Mouse (Mus musculus): ENCODE results near the gene Gbf1.
A peak's percentile ranks its signal among the peaks of the same experiment; 100 is the strongest.

The Gbf1 gene

GRCm38 (mm10) chr19:46314872-46315742 lies 162.8 kb downstream of the Gbf1 start:
- DNase-seq (ENCODE audit: low read depth, low spot score): no peak

- no peak for DNase-seq (ENCODE audit: low read depth, low spot score)
These were observed 163.7 kb downstream of the Gbf1 start for GRCm38 (mm10) chr19:46315752-46316610.

DNA sequence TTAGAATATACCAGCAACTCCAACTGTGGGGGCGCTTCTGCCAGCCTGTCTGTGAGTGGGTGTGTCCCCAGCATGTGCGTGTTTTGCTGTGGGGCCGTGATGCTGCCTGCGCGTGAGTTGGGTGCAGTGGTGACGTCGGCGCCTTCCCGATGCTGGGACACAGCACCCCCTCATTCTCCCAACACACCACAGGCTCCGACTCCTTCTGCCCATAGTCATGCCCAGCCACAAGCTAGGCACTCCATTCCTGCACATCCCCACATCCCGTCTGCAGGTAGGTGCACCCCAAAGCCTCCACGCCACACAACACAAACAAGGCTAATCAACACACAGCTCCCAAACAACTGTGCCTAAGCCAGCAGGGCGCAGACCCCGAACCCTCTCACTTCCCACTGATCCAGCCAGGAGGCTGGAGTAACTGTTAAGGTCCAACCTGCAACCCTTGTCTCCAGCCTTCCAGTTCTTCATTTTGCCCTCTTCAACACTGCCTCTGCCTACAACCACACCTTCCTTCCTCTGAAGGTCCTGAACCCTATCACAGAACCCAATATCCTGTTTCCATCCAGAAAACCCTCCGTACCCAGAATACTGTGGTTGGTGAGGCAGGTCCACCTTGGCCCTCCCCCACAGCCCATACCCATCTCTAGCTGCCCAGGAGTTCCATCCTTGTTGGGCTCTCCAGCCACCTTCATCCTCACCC lies 164.7 kb downstream of the Gbf1 start:
- no peak for DNase-seq (ENCODE audit: low read depth, low spot score)

DNA sequence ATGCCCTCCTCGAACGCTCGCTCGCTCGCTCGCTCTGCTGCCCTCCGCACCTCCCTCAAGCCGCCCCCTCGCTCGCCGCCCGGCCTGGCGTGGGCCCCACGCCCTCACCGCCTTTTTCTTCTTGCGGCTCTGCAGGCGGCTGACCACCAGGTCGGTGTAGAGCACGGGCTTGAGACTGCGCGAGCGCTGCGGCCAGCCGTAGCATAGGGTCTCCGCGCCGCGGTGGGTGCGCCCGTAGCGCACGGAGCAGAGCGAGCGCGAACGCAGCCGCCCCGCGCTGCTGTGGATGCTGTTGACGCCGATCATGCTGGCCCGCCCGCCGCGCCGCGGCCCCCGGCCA lies 165.2 kb downstream of the Gbf1 start:
- DNase-seq (ENCODE audit: low read depth, low spot score): no peak

DNA sequence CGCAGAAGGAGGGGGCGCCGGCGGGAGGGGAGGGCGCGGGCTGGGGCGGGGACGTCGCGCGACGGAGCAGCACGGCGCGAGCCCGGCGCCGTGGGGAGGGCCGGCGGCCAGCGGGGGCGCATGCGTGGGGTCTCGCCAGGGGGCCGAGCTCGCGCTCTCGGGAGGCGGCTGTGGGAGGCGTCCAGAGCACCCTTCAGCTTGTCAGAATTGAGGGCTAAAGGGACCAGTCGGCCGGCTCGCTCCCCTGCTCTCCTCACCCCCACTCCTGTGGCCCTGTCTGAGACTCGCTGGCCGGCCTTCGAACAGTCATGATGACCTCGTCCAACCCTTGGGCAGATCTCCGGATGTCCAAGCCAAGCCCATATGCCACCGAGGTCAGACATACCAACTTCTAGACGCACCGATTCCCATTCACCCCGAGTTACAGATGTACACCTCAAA lies 165.7 kb downstream of the Gbf1 start:
- no peak for DNase-seq (ENCODE audit: low read depth, low spot score)

- no peak for DNase-seq (ENCODE audit: low read depth, low spot score)
These were observed 166.5 kb downstream of the Gbf1 start for GRCm38 (mm10) chr19:46318586-46319378.

DNA sequence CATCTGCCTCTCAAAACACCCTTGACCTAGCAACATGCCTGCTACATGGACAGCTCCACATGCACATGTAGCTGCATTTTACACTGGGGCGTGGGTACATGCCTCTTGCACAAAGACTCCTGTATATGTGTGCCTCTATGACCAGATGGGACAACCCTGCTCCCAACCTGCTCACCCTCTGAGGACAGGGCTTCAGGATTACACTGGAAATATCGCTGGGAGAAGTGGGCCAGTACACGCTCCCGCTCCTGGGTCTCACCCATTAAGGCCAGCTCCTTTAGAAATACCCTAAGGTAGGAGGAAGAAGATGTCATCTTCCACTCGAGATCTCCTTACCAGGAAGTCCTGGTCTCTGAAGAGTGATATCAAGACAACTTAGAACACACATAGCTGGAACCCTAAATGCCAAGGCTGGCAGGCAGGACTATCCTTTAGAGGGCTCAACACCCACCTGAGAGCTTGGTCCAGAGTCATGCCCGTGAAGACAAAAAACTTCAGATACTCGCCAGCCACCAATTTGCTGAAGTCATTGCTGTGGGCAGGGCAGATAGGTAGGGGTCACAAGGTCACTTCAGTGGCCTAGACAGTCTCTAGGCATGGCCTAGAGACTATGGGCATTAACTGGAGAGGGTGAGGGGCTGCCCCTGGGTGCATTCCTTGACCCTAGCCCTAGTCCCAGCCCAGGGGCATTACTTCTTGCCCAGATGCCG lies 167.9 kb downstream of the Gbf1 start:
- no peak for DNase-seq (ENCODE audit: low read depth, low spot score)

GRCm38 (mm10) chr19:46321101-46321943 lies 169.0 kb downstream of the Gbf1 start:
- DNase-seq (ENCODE audit: low read depth, low spot score): peak; percentile 50

DNA sequence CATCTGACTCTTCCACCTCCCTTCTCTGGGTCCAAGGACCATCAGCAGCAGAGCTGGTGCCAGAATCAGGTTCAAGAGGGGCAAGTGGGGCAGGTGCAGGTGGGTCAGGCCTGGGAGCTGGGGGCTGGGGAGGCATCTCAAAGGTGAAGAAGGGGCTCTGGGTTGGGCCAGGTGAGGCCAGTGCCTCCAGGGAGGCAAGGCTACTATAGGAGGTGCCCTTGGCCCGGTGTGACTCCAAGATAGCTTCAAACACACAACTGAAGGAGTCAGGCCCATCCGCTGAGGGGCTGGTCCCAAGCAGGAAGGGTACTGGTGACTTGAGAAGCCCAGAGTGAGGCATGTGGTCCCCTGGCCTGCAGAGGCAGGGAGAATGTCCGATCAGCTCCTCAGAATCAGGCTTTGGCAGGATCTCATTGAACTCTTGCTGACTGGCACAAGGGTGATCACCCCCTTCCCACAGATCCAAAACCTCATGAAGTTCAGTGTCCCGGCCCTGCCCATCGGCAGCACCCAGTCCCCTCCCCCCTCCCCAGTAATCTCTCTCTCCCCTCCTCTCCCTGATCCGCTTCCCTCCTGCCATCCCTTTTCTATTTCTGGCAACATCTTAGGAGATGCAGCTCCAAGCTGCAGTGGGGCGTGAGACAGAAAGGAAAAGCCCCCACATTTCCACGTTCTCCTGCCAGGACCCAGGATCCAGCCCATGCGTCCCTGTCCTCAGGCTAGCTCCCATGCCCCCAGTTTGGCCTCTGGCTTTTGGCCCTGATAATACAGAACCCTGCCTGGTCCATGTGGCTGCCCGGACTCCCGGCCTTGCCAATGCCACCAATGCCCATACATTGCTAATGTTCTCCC lies 170.1 kb downstream of the Gbf1 start:
- no peak for DNase-seq (ENCODE audit: low read depth, low spot score)

DNA sequence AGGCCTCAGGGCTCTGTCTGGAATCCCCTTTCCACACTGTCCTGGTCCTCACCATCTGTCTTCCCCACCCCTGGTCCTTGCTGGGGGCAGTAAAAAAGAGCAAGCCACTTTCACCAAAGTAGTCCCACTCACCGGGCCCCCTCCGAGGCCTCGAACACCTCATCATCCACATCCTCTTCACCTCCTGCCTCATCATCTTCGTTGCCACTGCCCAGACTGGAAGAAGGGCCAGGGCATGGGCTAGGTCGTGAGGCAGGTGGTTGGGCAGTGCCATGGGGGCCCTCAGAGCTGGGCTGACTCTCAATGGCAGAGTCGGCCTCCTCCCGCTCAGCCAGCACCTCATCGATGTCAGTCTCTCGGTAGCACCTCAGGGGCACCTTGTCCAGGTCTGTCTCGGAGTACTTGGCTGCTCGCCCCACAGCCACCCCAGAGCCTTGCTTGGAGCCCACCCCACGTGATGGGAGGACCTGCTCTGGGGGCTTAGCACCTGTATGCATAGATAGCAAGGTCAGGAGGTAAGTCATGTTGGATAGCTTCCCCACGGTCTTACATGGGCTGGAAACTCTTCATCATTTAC lies 170.8 kb downstream of the Gbf1 start:
- DNase-seq (ENCODE audit: low read depth, low spot score): no peak

- DNase-seq (ENCODE audit: low read depth, low spot score): no peak
These were observed 171.4 kb downstream of the Gbf1 start for GRCm38 (mm10) chr19:46323716-46324115.

- DNase-seq (ENCODE audit: low read depth, low spot score): no peak
These were observed 172.1 kb downstream of the Gbf1 start for GRCm38 (mm10) chr19:46324366-46324765.

DNA sequence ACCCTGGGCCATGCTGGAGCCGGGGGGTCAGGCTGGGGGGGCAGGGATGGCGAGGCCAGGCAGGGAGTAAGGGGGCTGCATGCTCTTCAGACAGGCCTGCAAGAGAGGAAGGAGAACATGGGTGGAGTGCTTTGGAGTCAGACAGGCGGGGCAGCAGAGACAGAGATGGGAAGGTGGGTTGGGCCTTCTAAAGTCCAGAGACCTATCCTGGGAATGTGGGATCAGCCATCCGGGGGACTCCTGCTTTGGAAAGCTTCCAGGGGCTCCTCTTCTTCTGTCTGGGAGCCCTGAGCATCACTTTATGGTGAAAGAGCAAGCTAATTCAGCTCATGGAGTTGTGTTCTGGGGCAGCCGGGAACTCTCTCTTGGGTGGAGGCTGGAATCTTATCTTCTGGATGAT lies 172.6 kb downstream of the Gbf1 start:
- no peak for DNase-seq (ENCODE audit: low read depth, low spot score)

DNA sequence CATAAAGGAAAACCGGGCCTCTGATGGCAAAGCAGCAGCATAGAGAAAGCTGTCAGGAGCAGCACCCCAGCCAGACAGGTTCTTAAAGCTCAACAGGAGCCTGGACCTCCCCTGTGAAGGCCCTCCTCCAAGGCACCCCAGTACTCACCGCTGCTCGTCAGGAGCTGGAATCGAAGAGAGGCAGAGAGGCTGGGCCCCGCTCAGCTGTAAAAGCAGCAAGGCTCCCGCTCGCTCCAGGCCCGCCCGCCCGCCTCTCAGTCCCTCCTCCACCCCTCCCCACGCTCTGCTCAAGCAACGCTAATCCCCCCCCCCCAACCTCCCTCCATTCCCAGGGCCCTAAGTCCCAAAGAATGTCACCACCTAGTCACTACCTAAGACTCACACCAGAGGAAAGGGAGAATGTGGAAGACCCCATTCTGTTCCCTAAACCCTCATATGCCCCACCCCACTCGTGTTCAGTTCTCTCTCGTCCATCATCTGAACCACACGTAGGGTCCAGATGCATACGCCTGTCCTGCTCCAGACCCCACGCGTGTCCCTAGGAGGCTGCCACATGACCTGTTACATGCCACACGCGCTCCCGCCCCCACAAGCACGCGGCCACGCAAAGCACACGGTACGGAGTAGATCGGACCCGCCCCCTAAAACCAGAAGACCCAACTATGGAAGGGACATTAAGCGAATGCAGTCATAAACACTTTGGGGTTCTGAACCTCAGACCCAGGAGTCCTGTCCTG lies 173.9 kb downstream of the Gbf1 start:
- DNase-seq (ENCODE audit: low read depth, low spot score): no peak

DNA sequence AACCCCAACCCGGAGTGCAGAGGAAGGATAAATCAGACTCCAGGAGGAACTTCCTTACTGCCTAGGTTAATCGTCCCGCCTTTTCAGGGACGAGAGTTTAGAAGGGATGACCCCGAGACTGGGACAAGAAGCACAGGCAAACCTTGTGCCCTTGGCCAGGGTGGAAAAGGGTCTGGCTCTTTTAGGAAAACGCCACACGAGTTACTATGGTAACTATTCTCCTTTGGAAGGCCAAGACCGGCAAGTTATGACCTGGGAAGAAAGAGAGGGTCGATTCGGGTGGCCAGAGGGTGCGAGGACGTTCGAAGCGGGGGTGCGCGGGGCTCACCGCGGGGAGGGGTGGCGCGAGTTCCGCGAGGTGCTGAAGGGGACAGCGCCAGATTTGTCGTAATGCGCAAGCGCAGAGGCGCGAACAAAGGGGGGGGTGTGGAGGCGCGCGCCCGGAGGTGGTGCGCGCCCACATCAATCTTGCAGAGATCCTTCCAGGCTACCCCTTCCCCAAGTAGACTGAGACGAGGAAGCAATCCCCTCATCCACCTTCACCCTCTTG lies 174.5 kb downstream of the Gbf1 start, which contains the start of gene Psd:
Psd (minus strand) TSS at position 401 of the 550 bp plus-strand sequence.
- peak; percentile 70 for DNase-seq (ENCODE audit: low read depth, low spot score)

DNA sequence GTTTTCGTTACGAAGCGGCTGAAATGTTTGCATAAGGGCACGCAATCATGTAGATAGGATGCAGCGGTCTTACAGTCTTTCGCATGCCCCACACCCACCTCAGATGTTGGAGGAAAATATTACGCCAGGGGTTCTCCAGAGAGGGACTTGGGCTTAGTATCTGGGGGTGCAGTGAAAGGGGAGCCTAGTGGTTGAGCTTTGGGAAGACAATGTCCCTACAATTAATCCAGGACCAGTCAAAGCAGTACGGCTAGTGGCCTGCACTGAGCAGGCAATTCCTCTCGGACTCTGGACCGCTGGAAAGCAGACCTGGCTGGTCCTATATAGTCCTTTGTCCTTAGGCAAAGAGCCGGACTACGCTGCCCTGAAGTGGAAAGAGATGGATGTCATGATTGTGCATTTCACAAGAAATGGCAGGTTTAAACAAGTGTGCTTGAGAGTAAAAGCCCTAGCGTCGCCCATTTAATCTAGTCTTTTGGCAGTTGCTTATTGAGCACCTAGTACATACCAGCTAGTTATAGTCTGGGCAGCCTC lies 175.3 kb downstream of the Gbf1 start:
- DNase-seq (ENCODE audit: low read depth, low spot score): no peak

All from CD4-positive helper T cell, adult 2 months (primary cell).